ENCODE assay signal across 9 mouse cellular contexts in genomic region chr2:146223176-146223905, GRCm38 (mm10). TPM values are rescaled to one million over a fixed set of nuclear protein-coding genes. Genes with fewer than 3 reads are reported as not detected.
DNase-seq lines count a peak whose midpoint lies in the region; ATAC-seq and TF ChIP-seq lines count a peak whose summit lies in the region.
"Had no signal": no experiment of that assay in that cellular context is flagged by ENCODE, and none has a peak within 500 bp of the region (broad histone marks: within the 10 kb centered on the region; RNA-seq: fewer than 3 reads in every experiment).

No protein-coding gene starts in this region.

- peak; percentile 10; the same call in 1 of the 2 replicates for ATAC-seq in forebrain, postnatal 0 days
- ATAC-seq in limb, embryonic 12.5 days (ENCODE audit: insufficient number of reproducible peaks, insufficient read depth, low FRiP score, low TSS enrichment, low read depth), result no peak

- H3K4me1 ChIP-seq in forebrain, postnatal 0 days (ENCODE audit: insufficient read depth), result peaks cover 3% of the 10 kb centered on the region; the same call in 1 of the 2 replicates
- peaks cover 32% of the 10 kb centered on the region for H3K4me1 ChIP-seq in limb, embryonic 12.5 days (replicated peaks)

- peak overlapping the region; percentile 84 for H3K9ac ChIP-seq in forebrain, postnatal 0 days
- H3K9ac ChIP-seq in limb, embryonic 12.5 days (replicated peaks), result peak overlapping the region; percentile 42; the same call in 1 of the 2 replicates

- under 1% methylated on average over 69 of the region's 75 CpGs for WGBS in forebrain, postnatal 0 days
- 2% methylated on average over 60 of the region's 75 CpGs for WGBS in limb, embryonic 12.5 days

- peak; percentile 17 for DNase-seq in cerebellum, adult 11-12 months
- no peak for DNase-seq in cerebellum, adult 11 months
- DNase-seq in ovary, postnatal 36 days (ENCODE audit: low spot score), result peak; percentile 10
- DNase-seq in ovary, postnatal 10 days (ENCODE audit: low spot score), result no peak
- peak; percentile 69 for DNase-seq in forebrain, postnatal 0 days
- DNase-seq in right cerebral cortex, adult 18-20 months, result peak; percentile 57
- no peak for DNase-seq in spleen, postnatal 14 days (ENCODE audit: low spot score in 2 of 2)

- no peaks in the 10 kb centered on the region for H3K27me3 ChIP-seq in forebrain, postnatal 0 days (ENCODE audit: insufficient read depth, low read length)
- H3K27me3 ChIP-seq in limb, embryonic 12.5 days, result peaks cover 92% of the 10 kb centered on the region

- peak; percentile 36 for TF ChIP-seq CTCF in forebrain, postnatal 0 days (IDR thresholded peaks at IDR 0.05; ENCODE audit: low read depth)

- H3K4me2 ChIP-seq in forebrain, postnatal 0 days (ENCODE audit: low read depth), result peak overlapping the region; percentile 93
- H3K4me2 ChIP-seq in limb, embryonic 12.5 days, result peak overlapping the region; percentile 97

- H3K9me3 ChIP-seq in forebrain, postnatal 0 days (ENCODE audit: low read length), result no peaks in the 10 kb centered on the region
- no peaks in the 10 kb centered on the region for H3K9me3 ChIP-seq in limb, embryonic 12.5 days

- H3K27ac ChIP-seq in forebrain, postnatal 0 days (ENCODE audit: low read depth, low read length), result peak overlapping the region; percentile 94
- no peak overlapping the region for H3K27ac ChIP-seq in limb, embryonic 12.5 days

- no peaks in the 10 kb centered on the region for H3K36me3 ChIP-seq in forebrain, postnatal 0 days (ENCODE audit: insufficient read depth)
- no peaks in the 10 kb centered on the region for H3K36me3 ChIP-seq in limb, embryonic 12.5 days

- H3K4me3 ChIP-seq in forebrain, postnatal 0 days (ENCODE audit: low read depth, low read length), result peak overlapping the region; percentile 80
- H3K4me3 ChIP-seq in limb, embryonic 12.5 days (replicated peaks), result peak overlapping the region; percentile 54

RNA-seq across cellular contexts. Expression of gene Insm1, which starts 1.6 kb away (rescaled TPM):
- total RNA-seq in forebrain, postnatal 0 days (2014; rRNA removed), result 16.8 and 30.8 TPM in 2 replicates
- 4.6 and 4.8 TPM in 2 replicates for polyA plus RNA-seq in forebrain, postnatal 0 days (2015; fragmentation: Nextera tagmentation; extraction: Ambion mirVana)
- polyA plus RNA-seq in limb, embryonic 12.5 days (2016; fragmentation: Nextera tagmentation; extraction: Ambion mirVana), result not detected in 2 replicates
- polyA plus RNA-seq: C2C12 had no signal

Comparison
In these comparisons a context has a peak if more than half of its experiments do, and no peak if none do; other contexts are left out.
1. DNase-seq: peak in cerebellum, adult 11-12 months (single experiment), ovary, postnatal 36 days (single experiment), forebrain, postnatal 0 days (single experiment) and right cerebral cortex, adult 18-20 months (single experiment); none in cerebellum, adult 11 months (single experiment), ovary, postnatal 10 days (single experiment) and spleen, postnatal 14 days (0 of 2).